Mouse (Mus musculus): ENCODE data around the gene Slc37a1. TPM values are rescaled to one million over a fixed set of nuclear protein-coding genes. Genes with fewer than 3 reads are reported as not detected.

Gene Slc37a1
- polyA plus RNA-seq, 1 experiment from 2014 or later = 2.4 TPM

GRCm38 (mm10) chr17:31294363-31295214 lies 8.0 kb downstream of the Slc37a1 start:
- Histone ChIP-seq H3K36me3 (ENCODE audit: control insufficient read depth, insufficient read depth) (no peaks in the 10 kb centered on the region), H3K27ac (ENCODE audit: low read length) (no peak overlapping the region), H3K4me2 (ENCODE audit: low read depth, low read length) (peak overlapping the region; percentile 89), H3K4me1 (ENCODE audit: control insufficient read depth, low read depth, low read length) (peaks cover 16% of the 10 kb centered on the region), H3K9me3 (replicated peaks; ENCODE audit: control insufficient read depth, low read length) (no peaks in the 10 kb centered on the region), H3K9ac (ENCODE audit: low read depth, low read length) (no peak overlapping the region), H3K27me3 (ENCODE audit: control insufficient read depth, insufficient read depth, low read depth, low read length) (no peaks in the 10 kb centered on the region), H3K4me3 (ENCODE audit: low read depth, low read length) (0 out of 2 replicates have a peak overlapping the region, but pooled peaks have one; percentile 66)
- no peak for ATAC-seq (ENCODE audit: low read depth)
- 58% methylated on average over 15 of the region's 15 CpGs for WGBS (ENCODE audit: insufficient replicate concordance)

GRCm38 (mm10) chr17:31295215-31295891 lies 8.8 kb downstream of the Slc37a1 start:
- no peaks in the 10 kb centered on the region for H3K27me3 ChIP-seq (ENCODE audit: control insufficient read depth, insufficient read depth, low read depth, low read length)
- H3K27ac ChIP-seq (ENCODE audit: low read length) = 0 out of 2 replicates have a peak overlapping the region, but pooled peaks have one; percentile 12
- peaks cover 16% of the 10 kb centered on the region for H3K4me1 ChIP-seq (ENCODE audit: control insufficient read depth, low read depth, low read length)
- peak overlapping the region; percentile 66 for H3K4me3 ChIP-seq (ENCODE audit: low read depth, low read length)
- no peak overlapping the region; the same call in 1 of the 2 replicates for H3K9ac ChIP-seq (ENCODE audit: low read depth, low read length)
- peak overlapping the region; percentile 89 for H3K4me2 ChIP-seq (ENCODE audit: low read depth, low read length)
- 8% methylated on average over 25 of the region's 25 CpGs for WGBS (ENCODE audit: insufficient replicate concordance)
- ATAC-seq (ENCODE audit: low read depth) = peak; percentile 9; the same call in 1 of the 2 replicates
- H3K9me3 ChIP-seq (replicated peaks; ENCODE audit: control insufficient read depth, low read length) = no peaks in the 10 kb centered on the region
- no peaks in the 10 kb centered on the region for H3K36me3 ChIP-seq (ENCODE audit: control insufficient read depth, insufficient read depth)

GRCm38 (mm10) chr17:31295892-31296781 lies 9.5 kb downstream of the Slc37a1 start:
- peak; percentile 59 for ATAC-seq (ENCODE audit: low read depth)
- Histone ChIP-seq H3K4me1 (ENCODE audit: control insufficient read depth, low read depth, low read length) (peaks cover 16% of the 10 kb centered on the region), H3K36me3 (ENCODE audit: control insufficient read depth, insufficient read depth) (no peaks in the 10 kb centered on the region), H3K9me3 (replicated peaks; ENCODE audit: control insufficient read depth, low read length) (no peaks in the 10 kb centered on the region), H3K9ac (ENCODE audit: low read depth, low read length) (peak overlapping the region; percentile 58), H3K4me3 (ENCODE audit: low read depth, low read length) (peak overlapping the region; percentile 66), H3K27me3 (ENCODE audit: control insufficient read depth, insufficient read depth, low read depth, low read length) (no peaks in the 10 kb centered on the region), H3K27ac (ENCODE audit: low read length) (no peak overlapping the region), H3K4me2 (ENCODE audit: low read depth, low read length) (peak overlapping the region; percentile 89)
- WGBS (ENCODE audit: insufficient replicate concordance) = under 1% methylated on average over 68 of the region's 68 CpGs

GRCm38 (mm10) chr17:31297521-31297939 lies 10.9 kb downstream of the Slc37a1 start:
- no peak for ATAC-seq (ENCODE audit: low read depth)
- no peak overlapping the region for H3K9ac ChIP-seq (ENCODE audit: low read depth, low read length)

GRCm38 (mm10) chr17:31298419-31299209 lies 12.0 kb downstream of the Slc37a1 start:
- Histone ChIP-seq H3K4me2 (ENCODE audit: low read depth, low read length) (no peak overlapping the region), H3K9me3 (replicated peaks; ENCODE audit: control insufficient read depth, low read length) (no peaks in the 10 kb centered on the region), H3K27ac (ENCODE audit: low read length) (no peak overlapping the region), H3K4me1 (ENCODE audit: control insufficient read depth, low read depth, low read length) (peaks cover 16% of the 10 kb centered on the region), H3K36me3 (ENCODE audit: control insufficient read depth, insufficient read depth) (no peaks in the 10 kb centered on the region), H3K4me3 (ENCODE audit: low read depth, low read length) (no peak overlapping the region), H3K27me3 (ENCODE audit: control insufficient read depth, insufficient read depth, low read depth, low read length) (no peaks in the 10 kb centered on the region), H3K9ac (ENCODE audit: low read depth, low read length) (no peak overlapping the region)
- no peak for ATAC-seq (ENCODE audit: low read depth)
- 56% methylated on average over 6 of the region's 6 CpGs for WGBS (ENCODE audit: insufficient replicate concordance)

More at GRCm38 (mm10) chr17:31297521-31297939, 10.9 kb downstream of the Slc37a1 start:
- Histone ChIP-seq H3K36me3 (ENCODE audit: control insufficient read depth, insufficient read depth) (no peaks in the 10 kb centered on the region), H3K27ac (ENCODE audit: low read length) (no peak overlapping the region), H3K9me3 (replicated peaks; ENCODE audit: control insufficient read depth, low read length) (no peaks in the 10 kb centered on the region), H3K4me2 (ENCODE audit: low read depth, low read length) (peak overlapping the region; percentile 89), H3K4me1 (ENCODE audit: control insufficient read depth, low read depth, low read length) (peaks cover 16% of the 10 kb centered on the region), H3K4me3 (ENCODE audit: low read depth, low read length) (peak overlapping the region; percentile 66), H3K27me3 (ENCODE audit: control insufficient read depth, insufficient read depth, low read depth, low read length) (no peaks in the 10 kb centered on the region)
- 6% methylated on average over 7 of the region's 7 CpGs for WGBS (ENCODE audit: insufficient replicate concordance)

GRCm38 (mm10) chr17:31299981-31300380 lies 13.4 kb downstream of the Slc37a1 start:
- H3K36me3 ChIP-seq (ENCODE audit: control insufficient read depth, insufficient read depth) = no peaks in the 10 kb centered on the region
- ATAC-seq (ENCODE audit: low read depth) = no peak
- H3K4me1 ChIP-seq (ENCODE audit: control insufficient read depth, low read depth, low read length) = peaks cover 21% of the 10 kb centered on the region
- no peak overlapping the region for H3K4me2 ChIP-seq (ENCODE audit: low read depth, low read length)
- no peak overlapping the region for H3K9ac ChIP-seq (ENCODE audit: low read depth, low read length)
- H3K4me3 ChIP-seq (ENCODE audit: low read depth, low read length) = no peak overlapping the region
- WGBS (ENCODE audit: insufficient replicate concordance) = 71% methylated on average over 4 of the region's 4 CpGs
- H3K27ac ChIP-seq (ENCODE audit: low read length) = no peak overlapping the region
- no peaks in the 10 kb centered on the region for H3K9me3 ChIP-seq (replicated peaks; ENCODE audit: control insufficient read depth, low read length)
- no peaks in the 10 kb centered on the region for H3K27me3 ChIP-seq (ENCODE audit: control insufficient read depth, insufficient read depth, low read depth, low read length)

GRCm38 (mm10) chr17:31300736-31301135 lies 14.1 kb downstream of the Slc37a1 start:
- Histone ChIP-seq H3K36me3 (ENCODE audit: control insufficient read depth, insufficient read depth) (no peaks in the 10 kb centered on the region), H3K4me3 (ENCODE audit: low read depth, low read length) (no peak overlapping the region), H3K4me1 (ENCODE audit: control insufficient read depth, low read depth, low read length) (peaks cover 25% of the 10 kb centered on the region), H3K4me2 (ENCODE audit: low read depth, low read length) (no peak overlapping the region), H3K9ac (ENCODE audit: low read depth, low read length) (no peak overlapping the region), H3K27ac (ENCODE audit: low read length) (no peak overlapping the region), H3K27me3 (ENCODE audit: control insufficient read depth, insufficient read depth, low read depth, low read length) (no peaks in the 10 kb centered on the region), H3K9me3 (replicated peaks; ENCODE audit: control insufficient read depth, low read length) (no peaks in the 10 kb centered on the region)
- no peak for ATAC-seq (ENCODE audit: low read depth)
- WGBS (ENCODE audit: insufficient replicate concordance) = 59% methylated on average over 3 of the region's 3 CpGs

- Histone ChIP-seq H3K4me2 (ENCODE audit: low read depth, low read length) (no peak overlapping the region), H3K27ac (ENCODE audit: low read length) (no peak overlapping the region), H3K27me3 (ENCODE audit: control insufficient read depth, insufficient read depth, low read depth, low read length) (no peaks in the 10 kb centered on the region), H3K9ac (ENCODE audit: low read depth, low read length) (no peak overlapping the region), H3K9me3 (replicated peaks; ENCODE audit: control insufficient read depth, low read length) (no peaks in the 10 kb centered on the region), H3K36me3 (ENCODE audit: control insufficient read depth, insufficient read depth) (no peaks in the 10 kb centered on the region), H3K4me1 (ENCODE audit: control insufficient read depth, low read depth, low read length) (peaks cover 22% of the 10 kb centered on the region), H3K4me3 (ENCODE audit: low read depth, low read length) (no peak overlapping the region)
- WGBS (ENCODE audit: insufficient replicate concordance) = 68% methylated on average over 4 of the region's 4 CpGs
- no peak for ATAC-seq (ENCODE audit: low read depth)
These were observed 16.8 kb downstream of the Slc37a1 start for GRCm38 (mm10) chr17:31303401-31303800.
